Mouse (Mus musculus): ENCODE measurements around the gene Lrfn2. TPM values are rescaled to one million over a fixed set of nuclear protein-coding genes. Genes with fewer than 3 reads are reported as not detected.

Gene Lrfn2
- polyA plus RNA-seq, 1 experiment from 2014 or later: 0.40 TPM

- H3K4me3 ChIP-seq: no peak overlapping the region
- H3K9ac ChIP-seq: no peak overlapping the region
- H3K4me2 ChIP-seq: no peak overlapping the region
- peaks cover 61% of the 10 kb centered on the region for H3K27me3 ChIP-seq (replicated peaks)
- no peaks in the 10 kb centered on the region for H3K9me3 ChIP-seq
- ATAC-seq (ENCODE audit: extremely low read depth, insufficient number of reproducible peaks, low FRiP score, low TSS enrichment): no peak
- no peak overlapping the region for H3K27ac ChIP-seq (replicated peaks)
- H3K4me1 ChIP-seq: peaks cover 4% of the 10 kb centered on the region; the same call in 1 of the 2 replicates
- 70% methylated on average over 8 of the region's 8 CpGs for WGBS
- H3K36me3 ChIP-seq: no peaks in the 10 kb centered on the region
Measured at GRCm38 (mm10) chr17:49037163-49037950, 105.2 kb downstream of the Lrfn2 start.

- 17% methylated on average over 11 of the region's 11 CpGs for WGBS
Measured at GRCm38 (mm10) chr17:49043806-49044640, 111.8 kb downstream of the Lrfn2 start.

GRCm38 (mm10) chr17:49047921-49048320 lies 115.7 kb downstream of the Lrfn2 start:
- Histone ChIP-seq H3K27me3 (replicated peaks) (peaks cover 63% of the 10 kb centered on the region), H3K9me3 (no peaks in the 10 kb centered on the region), H3K4me2 (no peak overlapping the region), H3K4me3 (no peak overlapping the region), H3K9ac (no peak overlapping the region), H3K4me1 (peaks cover 9% of the 10 kb centered on the region; the same call in 1 of the 2 replicates), H3K27ac (replicated peaks) (no peak overlapping the region), H3K36me3 (no peaks in the 10 kb centered on the region)
- WGBS: 48% methylated on average over 4 of the region's 4 CpGs
- no peak for ATAC-seq (ENCODE audit: extremely low read depth, insufficient number of reproducible peaks, low FRiP score, low TSS enrichment)

More at GRCm38 (mm10) chr17:49043806-49044640, 111.8 kb downstream of the Lrfn2 start:
- no peaks in the 10 kb centered on the region for H3K36me3 ChIP-seq
- H3K27ac ChIP-seq (replicated peaks): no peak overlapping the region
- peaks cover 9% of the 10 kb centered on the region; the same call in 1 of the 2 replicates for H3K4me1 ChIP-seq
- no peak for ATAC-seq (ENCODE audit: extremely low read depth, insufficient number of reproducible peaks, low FRiP score, low TSS enrichment)
- H3K4me3 ChIP-seq: no peak overlapping the region
- H3K4me2 ChIP-seq: no peak overlapping the region
- H3K27me3 ChIP-seq (replicated peaks): peaks cover 71% of the 10 kb centered on the region
- H3K9ac ChIP-seq: no peak overlapping the region
- H3K9me3 ChIP-seq: no peaks in the 10 kb centered on the region

- no peaks in the 10 kb centered on the region for H3K4me1 ChIP-seq
- ATAC-seq (ENCODE audit: extremely low read depth, insufficient number of reproducible peaks, low FRiP score, low TSS enrichment): no peak
Measured at GRCm38 (mm10) chr17:49051231-49051630, 119.1 kb downstream of the Lrfn2 start.

DNA sequence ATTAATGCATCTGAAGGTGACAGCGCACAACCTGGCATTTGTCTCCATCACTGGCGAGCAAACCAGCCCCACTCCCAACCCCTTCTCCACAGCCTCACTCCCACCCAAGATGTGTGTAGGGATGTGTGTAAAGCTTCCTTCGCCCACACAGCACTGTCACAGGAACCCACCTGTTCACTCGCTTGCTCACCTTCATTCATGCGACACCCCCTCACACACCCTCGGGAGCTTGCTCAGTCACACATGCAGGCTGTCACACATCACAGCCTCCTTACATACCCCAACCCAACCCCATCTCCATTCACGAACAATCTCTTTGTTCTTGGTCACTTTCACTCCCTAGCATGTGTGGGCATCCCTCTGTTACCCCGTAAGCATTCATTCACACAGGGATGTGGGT lies 129.0 kb downstream of the Lrfn2 start:
- Histone ChIP-seq H3K4me3 (no peak overlapping the region), H3K4me1 (no peaks in the 10 kb centered on the region), H3K27ac (replicated peaks) (no peak overlapping the region), H3K9me3 (no peaks in the 10 kb centered on the region), H3K27me3 (replicated peaks) (peaks cover 99% of the 10 kb centered on the region), H3K4me2 (no peak overlapping the region), H3K36me3 (no peaks in the 10 kb centered on the region), H3K9ac (no peak overlapping the region)
- 76% methylated on average over 8 of the region's 8 CpGs for WGBS
- no peak for ATAC-seq (ENCODE audit: extremely low read depth, insufficient number of reproducible peaks, low FRiP score, low TSS enrichment)

More at GRCm38 (mm10) chr17:49051231-49051630, 119.1 kb downstream of the Lrfn2 start:
- Histone ChIP-seq H3K9ac (no peak overlapping the region), H3K9me3 (peaks cover 2% of the 10 kb centered on the region; the same call in 1 of the 2 replicates), H3K4me2 (no peak overlapping the region), H3K27me3 (replicated peaks) (peaks cover 58% of the 10 kb centered on the region), H3K27ac (replicated peaks) (no peak overlapping the region), H3K4me3 (no peak overlapping the region), H3K36me3 (no peaks in the 10 kb centered on the region)
- 74% methylated on average over 11 of the region's 11 CpGs for WGBS

DNA sequence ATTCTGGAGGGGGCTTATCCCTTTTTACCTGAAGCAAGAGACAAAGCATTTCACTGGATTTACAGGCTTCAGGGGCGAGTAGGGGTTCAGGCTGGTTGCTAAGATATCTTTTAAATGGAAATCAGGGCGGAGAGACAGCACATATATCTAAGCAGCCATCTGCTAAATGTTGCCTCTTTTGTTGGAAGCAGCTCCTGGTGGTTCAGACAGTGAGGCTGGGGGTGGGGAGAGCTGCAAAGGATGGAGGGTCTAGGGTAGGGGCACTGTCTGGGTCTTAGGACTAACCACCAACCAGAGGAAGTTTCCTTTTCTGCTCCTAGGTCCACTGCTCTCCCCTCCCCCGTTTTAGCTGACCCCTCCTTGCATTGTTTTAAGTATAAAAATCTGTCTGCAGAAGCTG lies 131.6 kb downstream of the Lrfn2 start:
- ATAC-seq (ENCODE audit: extremely low read depth, insufficient number of reproducible peaks, low FRiP score, low TSS enrichment): no peak
- Histone ChIP-seq H3K9me3 (no peaks in the 10 kb centered on the region), H3K4me2 (no peak overlapping the region), H3K9ac (no peak overlapping the region), H3K4me3 (no peak overlapping the region), H3K36me3 (no peaks in the 10 kb centered on the region), H3K27me3 (replicated peaks) (peaks cover 99% of the 10 kb centered on the region), H3K27ac (replicated peaks) (no peak overlapping the region), H3K4me1 (no peaks in the 10 kb centered on the region)
- 33% methylated on average over 3 of the region's 3 CpGs for WGBS

GRCm38 (mm10) chr17:49064526-49064925 lies 132.3 kb downstream of the Lrfn2 start:
- WGBS: 80% methylated on average over 8 of the region's 8 CpGs

GRCm38 (mm10) chr17:49065050-49065449 lies 132.9 kb downstream of the Lrfn2 start:
- Histone ChIP-seq H3K4me2 (no peak overlapping the region), H3K27me3 (replicated peaks) (peaks cover 99% of the 10 kb centered on the region)
- WGBS: 74% methylated on average over 3 of the region's 3 CpGs

More at GRCm38 (mm10) chr17:49064526-49064925, 132.3 kb downstream of the Lrfn2 start:
- Histone ChIP-seq H3K4me3 (no peak overlapping the region), H3K9me3 (no peaks in the 10 kb centered on the region), H3K36me3 (no peaks in the 10 kb centered on the region), H3K4me1 (no peaks in the 10 kb centered on the region), H3K27ac (replicated peaks) (no peak overlapping the region), H3K4me2 (no peak overlapping the region), H3K27me3 (replicated peaks) (peaks cover 99% of the 10 kb centered on the region), H3K9ac (no peak overlapping the region)
- no peak for ATAC-seq (ENCODE audit: extremely low read depth, insufficient number of reproducible peaks, low FRiP score, low TSS enrichment)

DNA sequence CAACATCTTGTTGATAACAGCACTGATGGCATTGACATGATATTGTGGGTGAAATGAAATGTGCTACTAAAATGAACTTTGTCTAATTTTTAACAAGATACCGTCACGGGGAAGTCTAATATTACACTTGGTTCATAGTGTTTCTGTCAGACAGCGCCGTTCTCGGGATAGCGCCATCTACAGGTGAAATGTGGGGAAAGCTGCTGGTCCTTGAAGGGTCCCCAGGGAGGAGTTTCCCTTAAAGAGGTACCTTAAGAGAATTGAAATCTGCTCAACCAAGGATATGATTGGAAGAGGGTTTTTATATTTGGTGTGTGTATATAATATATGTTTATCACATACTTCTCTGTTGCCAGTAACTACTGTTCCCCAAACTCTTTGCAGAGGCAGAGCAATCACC lies 134.6 kb downstream of the Lrfn2 start:
- Histone ChIP-seq H3K27me3 (replicated peaks) (peaks cover 99% of the 10 kb centered on the region), H3K4me3 (no peak overlapping the region), H3K27ac (replicated peaks) (no peak overlapping the region), H3K9me3 (no peaks in the 10 kb centered on the region), H3K36me3 (no peaks in the 10 kb centered on the region), H3K4me1 (no peaks in the 10 kb centered on the region), H3K4me2 (no peak overlapping the region), H3K9ac (no peak overlapping the region)
- no peak for ATAC-seq (ENCODE audit: extremely low read depth, insufficient number of reproducible peaks, low FRiP score, low TSS enrichment)
- WGBS: 47% methylated on average over 6 of the region's 6 CpGs

More at GRCm38 (mm10) chr17:49065050-49065449, 132.9 kb downstream of the Lrfn2 start:
- H3K9ac ChIP-seq: no peak overlapping the region
- H3K9me3 ChIP-seq: no peaks in the 10 kb centered on the region
- no peaks in the 10 kb centered on the region for H3K4me1 ChIP-seq
- no peak for ATAC-seq (ENCODE audit: extremely low read depth, insufficient number of reproducible peaks, low FRiP score, low TSS enrichment)
- no peak overlapping the region for H3K4me3 ChIP-seq
- no peaks in the 10 kb centered on the region for H3K36me3 ChIP-seq
- no peak overlapping the region for H3K27ac ChIP-seq (replicated peaks)

DNA sequence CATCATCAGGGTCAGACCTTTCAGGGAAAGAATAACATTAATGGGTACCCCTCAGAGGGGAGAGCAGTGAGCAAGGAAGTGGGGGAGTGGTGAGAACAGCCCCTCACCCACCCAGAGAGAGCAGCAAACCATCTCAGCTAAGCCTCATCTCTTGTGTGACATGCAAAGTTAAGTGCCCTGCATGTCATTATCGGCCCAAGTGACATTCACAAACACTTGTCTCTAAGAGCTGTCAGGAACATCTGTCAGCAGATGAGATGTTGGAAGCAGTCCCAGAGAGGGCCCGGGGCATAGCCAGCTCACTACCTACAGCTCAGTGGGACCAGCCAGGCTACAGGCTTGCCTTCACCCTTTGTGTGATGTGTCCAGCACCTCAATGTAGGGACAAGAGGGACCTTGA lies 146.0 kb downstream of the Lrfn2 start:
- H3K27ac ChIP-seq (replicated peaks): no peak overlapping the region
- H3K9me3 ChIP-seq: no peaks in the 10 kb centered on the region
- peaks cover 95% of the 10 kb centered on the region for H3K27me3 ChIP-seq (replicated peaks)
- 0 out of 2 replicates have a peak, but pooled peaks cover 4% of the 10 kb centered on the region for H3K4me1 ChIP-seq
- H3K4me2 ChIP-seq: no peak overlapping the region
- ATAC-seq (ENCODE audit: extremely low read depth, insufficient number of reproducible peaks, low FRiP score, low TSS enrichment): no peak
- H3K36me3 ChIP-seq: no peaks in the 10 kb centered on the region
- 8% methylated on average over 2 of the region's 2 CpGs for WGBS
- H3K9ac ChIP-seq: no peak overlapping the region
- no peak overlapping the region for H3K4me3 ChIP-seq

- Histone ChIP-seq H3K27me3 (replicated peaks) (peaks cover 96% of the 10 kb centered on the region), H3K36me3 (no peaks in the 10 kb centered on the region), H3K9me3 (no peaks in the 10 kb centered on the region), H3K4me2 (no peak overlapping the region), H3K4me3 (no peak overlapping the region), H3K9ac (no peak overlapping the region), H3K4me1 (peaks cover 9% of the 10 kb centered on the region; the same call in 1 of the 2 replicates), H3K27ac (replicated peaks) (no peak overlapping the region)
- ATAC-seq (ENCODE audit: extremely low read depth, insufficient number of reproducible peaks, low FRiP score, low TSS enrichment): no peak
- WGBS: 50% methylated on average over 2 of the region's 2 CpGs
Measured at GRCm38 (mm10) chr17:49079647-49080046, 147.5 kb downstream of the Lrfn2 start.

Data from heart, embryonic 13.5 days (tissue).